Mouse (Mus musculus) spleen, adult 2 months (tissue): Measurements from ENCODE around the gene Camta1. TPM values are rescaled to one million over a fixed set of nuclear protein-coding genes. Genes with fewer than 3 reads are reported as not detected.

ENCODE experiments used
- DNase-seq, 2 experiments: peaks; one replicate each; pipeline versions ENCODE4 v3.0.0 to v3.0.0-alpha.2; 2012 to 2021; ENCODE audit warnings: low spot score in 2 of 2, low read depth in 1 of 2
- H3K27ac ChIP-seq: fragments of 200-500 bp; 2 replicates; pipeline ENCODE4 v1.5.1; 2012; ENCODE audit warnings: low read length, inconsistent platforms; ENCODE audit not compliant: insufficient read depth
- H3K27me3 ChIP-seq: fragments of 200-500 bp; 2 replicates; pipeline ENCODE4 v1.6.1; 2012; ENCODE audit warnings: mild to moderate bottlenecking, moderate library complexity, low read length, inconsistent platforms; ENCODE audit not compliant: control insufficient read depth, insufficient read depth
- H3K36me3 ChIP-seq: fragments of 200-500 bp; 2 replicates; pipeline ENCODE4 v1.6.1; 2012; ENCODE audit warnings: mild to moderate bottlenecking, low read length, inconsistent platforms; ENCODE audit not compliant: control insufficient read depth, insufficient read depth
- H3K4me1 ChIP-seq: fragments of 200-500 bp; 2 replicates; pipeline ENCODE4 v1.6.1; 2011; ENCODE audit warnings: inconsistent platforms; ENCODE audit not compliant: control insufficient read depth, insufficient read depth, insufficient read length
- H3K4me3 ChIP-seq: fragments of 200-500 bp; 2 replicates; pipeline ENCODE4 v1.5.1; 2011; ENCODE audit warnings: mild to moderate bottlenecking, inconsistent platforms; ENCODE audit not compliant: insufficient read depth, insufficient read length; ENCODE audit errors: extremely low read depth
- CTCF ChIP-seq: fragments of 200-500 bp; IDR thresholded peaks from 2 replicates; pipeline ENCODE4 v1.5.1; 2011; ENCODE audit warnings: mild to moderate bottlenecking, inconsistent platforms; ENCODE audit not compliant: insufficient read depth, insufficient read length, insufficient replicate concordance; ENCODE audit errors: extremely low read depth
- POLR2A ChIP-seq: fragments of 200-500 bp; IDR thresholded peaks from 2 replicates; pipeline ENCODE4 v1.6.1; 2011; ENCODE audit warnings: low read depth, low read length, inconsistent platforms
- WGBS: fragments of 180-500 bp; shearing (Covaris S2); methylation state at CpG from one replicate; pipeline ENCODE4 v1.1.7; 2018; 5-methylcytosine and 5-hydroxymethylcytosine counted together
- polyA plus RNA-seq: library from polyadenylated mRNA; depleted of rRNA; stranded (reverse); fragments of >200 nt; gene quantifications from 2 replicates; pipeline ENCODE4 v1.2.3, GENCODE M21; 2012

Camta1 gene
- polyA plus RNA-seq, 1 experiment = 7.7 TPM

DNA sequence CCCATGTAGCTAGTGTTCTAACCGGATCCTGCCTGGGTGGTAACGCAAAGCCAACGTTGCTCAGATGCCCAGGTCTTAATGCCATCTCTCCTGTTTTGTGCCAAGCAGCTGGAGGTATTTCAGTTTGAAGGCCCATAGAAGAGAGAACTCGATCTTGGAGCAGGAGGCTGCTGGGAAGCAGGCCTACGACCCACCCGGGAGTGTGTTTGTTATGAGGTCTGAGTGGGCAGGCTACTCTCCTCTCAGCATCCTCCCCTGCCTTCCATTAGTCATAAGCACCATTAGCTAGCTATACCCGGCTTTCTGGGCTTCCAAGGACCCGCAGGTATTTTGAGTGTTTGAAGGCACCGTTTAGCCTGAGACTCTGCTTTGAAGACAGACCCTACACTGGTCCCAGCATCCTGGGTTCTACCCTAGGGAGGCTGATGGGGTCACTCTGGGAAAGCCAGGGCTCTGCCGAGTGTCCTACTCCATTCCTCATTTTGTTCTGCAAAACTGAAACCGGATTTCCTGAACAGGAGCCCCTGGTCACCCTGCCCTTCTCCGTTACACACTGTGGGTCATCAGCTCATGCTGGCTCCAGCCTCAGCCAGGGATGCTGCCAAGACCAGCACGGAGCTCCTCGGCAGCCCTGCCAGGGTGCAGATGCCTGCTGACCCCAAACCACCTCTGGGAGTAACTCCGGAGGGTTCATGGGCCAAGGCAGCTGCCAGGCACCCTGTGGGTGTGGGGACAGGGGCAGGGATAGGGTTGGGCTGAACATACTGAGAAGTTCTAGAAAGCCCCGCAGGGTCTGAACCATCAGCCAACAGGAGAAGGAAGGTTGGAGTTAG is 731.7 kb downstream of the Camta1 start:
- no peak overlapping the region for H3K4me3 ChIP-seq
- no peaks in the 10 kb centered on the region; the same call in 1 of the 2 replicates for H3K27me3 ChIP-seq
- H3K4me1 ChIP-seq = no peaks in the 10 kb centered on the region
- no peak for DNase-seq
- H3K36me3 ChIP-seq = no peaks in the 10 kb centered on the region
- H3K27ac ChIP-seq = no peak overlapping the region
- TF ChIP-seq CTCF = no peak
- no peak for TF ChIP-seq POLR2A
- 74% methylated on average over 16 of the region's 16 CpGs for WGBS

DNA sequence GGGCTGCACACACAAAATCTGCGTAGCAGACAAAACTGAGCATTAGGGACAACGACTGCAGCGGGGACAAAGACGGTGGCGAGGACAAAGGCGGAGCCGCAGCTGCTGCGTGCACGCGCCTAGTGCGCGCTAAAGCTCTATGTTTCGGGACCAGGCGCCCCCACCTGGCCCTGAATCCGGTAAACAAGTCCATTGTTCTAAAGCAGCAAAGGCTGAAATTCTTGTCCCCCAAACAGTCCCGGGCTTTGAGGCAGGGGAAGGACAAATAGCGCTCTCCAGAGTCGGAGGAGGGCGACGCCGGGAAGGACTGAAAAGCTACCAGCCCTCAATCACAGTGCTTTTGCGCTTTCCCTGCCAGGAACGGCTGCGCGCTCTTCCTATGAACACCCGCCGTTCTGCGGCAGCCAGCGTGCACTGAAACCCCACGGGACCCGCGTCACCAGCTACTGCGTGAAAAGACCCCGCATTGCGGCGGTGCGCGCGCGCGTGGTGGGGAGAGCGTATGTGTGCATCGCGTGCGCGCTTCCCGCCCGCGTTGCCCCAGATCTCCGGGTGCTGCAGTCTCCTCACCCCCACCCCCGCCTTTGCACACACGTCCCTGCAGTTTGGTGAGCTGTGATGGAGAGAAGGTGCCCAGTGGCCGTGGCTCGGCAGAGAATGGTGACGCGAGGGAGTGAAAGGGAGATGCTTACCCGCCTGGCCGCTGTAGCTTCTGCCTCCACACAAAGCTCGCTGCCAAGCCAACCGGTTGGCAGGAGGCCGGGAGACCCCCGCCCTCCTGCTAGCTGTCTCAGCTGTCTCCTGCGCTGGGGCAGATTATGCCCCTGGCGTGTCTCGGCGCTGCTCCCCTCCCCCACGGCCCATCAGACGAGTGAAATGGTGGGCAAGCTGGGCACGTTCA is 732.8 kb downstream of the Camta1 start:
- Histone ChIP-seq H3K4me1 (no peaks in the 10 kb centered on the region), H3K27ac (no peak overlapping the region), H3K27me3 (no peaks in the 10 kb centered on the region; the same call in 1 of the 2 replicates), H3K4me3 (no peak overlapping the region), H3K36me3 (no peaks in the 10 kb centered on the region)
- 2% methylated on average over 69 of the region's 69 CpGs for WGBS
- DNase-seq = no peak
- TF ChIP-seq POLR2A (no peak), CTCF (no peak)

DNA sequence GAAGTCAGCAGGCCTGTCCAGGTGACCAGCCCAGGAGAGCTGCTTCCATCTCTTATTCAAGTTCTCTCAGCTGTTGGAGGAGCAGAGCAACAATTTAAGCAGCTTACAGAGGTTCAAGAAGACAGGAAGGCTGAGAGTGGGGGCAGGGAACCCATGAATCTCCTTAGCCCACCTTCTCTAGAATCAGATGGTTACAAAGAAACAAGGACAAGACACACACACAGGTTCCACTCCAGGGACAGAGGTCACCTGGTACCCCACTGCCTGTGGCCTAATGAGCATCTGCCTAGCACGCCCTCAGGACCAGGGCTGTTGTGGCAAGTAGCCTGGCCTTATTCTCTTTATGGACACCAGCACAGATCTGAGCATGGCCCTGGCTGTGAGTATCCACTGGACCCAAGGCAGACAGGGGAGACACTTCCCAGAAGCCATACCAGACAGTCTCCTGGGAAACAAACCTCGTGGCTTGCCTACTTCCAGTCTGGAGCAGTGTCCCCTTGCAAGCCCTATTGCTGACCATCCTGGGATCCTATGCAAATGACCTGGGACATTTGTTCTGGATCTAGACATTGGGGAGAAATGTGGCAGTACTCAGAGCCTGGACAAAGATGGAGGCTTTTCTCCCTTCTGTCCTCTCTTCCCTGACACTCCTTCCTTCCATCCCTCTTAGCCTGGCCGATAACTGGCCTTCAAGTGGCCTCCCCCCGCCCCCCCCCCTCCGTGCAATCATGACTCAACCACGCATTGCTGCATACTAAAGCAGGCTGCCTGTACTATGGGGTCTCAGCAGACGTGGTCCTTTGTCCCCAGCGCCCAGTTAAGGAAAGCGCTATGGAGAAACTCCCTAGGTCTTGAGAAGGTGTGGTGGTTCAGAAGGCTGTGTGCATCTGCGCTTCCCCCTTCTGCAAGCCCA is 733.8 kb downstream of the Camta1 start:
- DNase-seq = no peak
- 17% methylated on average over 10 of the region's 10 CpGs for WGBS
- Histone ChIP-seq H3K36me3 (no peaks in the 10 kb centered on the region), H3K27me3 (no peaks in the 10 kb centered on the region; the same call in 1 of the 2 replicates), H3K4me3 (no peak overlapping the region), H3K27ac (no peak overlapping the region), H3K4me1 (no peaks in the 10 kb centered on the region)
- TF ChIP-seq CTCF (no peak), POLR2A (no peak)

DNA sequence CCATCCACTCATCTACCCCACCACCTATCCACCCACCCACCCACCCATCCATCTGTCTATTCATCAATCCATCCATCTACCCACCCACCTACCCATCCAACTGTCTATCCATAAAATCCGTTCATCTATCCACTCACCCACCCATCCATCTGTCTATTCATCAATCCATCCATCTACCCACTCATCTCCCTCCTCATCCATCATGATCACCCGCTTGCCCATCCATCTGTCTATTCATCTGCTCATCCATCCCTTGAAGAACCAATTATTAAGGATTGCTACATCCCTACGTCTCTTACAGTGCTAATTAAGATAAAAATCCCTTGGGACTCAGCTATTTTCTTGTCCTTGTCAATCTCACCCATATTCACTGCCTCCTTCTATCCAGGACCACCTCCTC is 742.8 kb downstream of the Camta1 start:
- H3K36me3 ChIP-seq = no peaks in the 10 kb centered on the region
- H3K27ac ChIP-seq = no peak overlapping the region
- TF ChIP-seq POLR2A (no peak), CTCF (no peak)
- H3K4me1 ChIP-seq = no peaks in the 10 kb centered on the region
- no peak overlapping the region for H3K4me3 ChIP-seq
- WGBS = 78% methylated on average over 3 of the region's 3 CpGs
- no peak for DNase-seq
- H3K27me3 ChIP-seq = no peaks in the 10 kb centered on the region

DNA sequence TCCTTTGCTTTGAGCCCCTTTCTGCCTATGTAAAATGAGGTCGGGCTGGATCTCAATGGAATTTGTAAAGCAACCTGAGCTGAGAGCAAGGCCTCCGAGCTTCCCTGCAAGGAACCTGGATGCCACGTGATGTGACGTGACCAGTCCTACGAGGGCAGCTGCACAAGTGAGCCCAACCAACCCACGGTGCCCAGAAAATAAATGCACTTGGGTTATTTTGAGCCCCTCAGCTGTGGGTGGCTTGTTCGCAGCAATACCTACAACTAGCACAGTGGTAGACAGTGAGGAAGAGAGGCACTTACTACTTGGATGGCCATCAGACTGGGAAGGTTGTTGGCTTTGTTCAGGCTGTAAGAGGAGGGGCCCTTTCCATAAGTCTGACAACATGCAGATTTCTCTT is 747.1 kb downstream of the Camta1 start:
- no peak overlapping the region for H3K27ac ChIP-seq
- WGBS = 85% methylated on average over 7 of the region's 7 CpGs
- TF ChIP-seq POLR2A = no peak
- TF ChIP-seq CTCF = no peak
- no peak overlapping the region for H3K4me3 ChIP-seq
- no peaks in the 10 kb centered on the region for H3K4me1 ChIP-seq
- DNase-seq = no peak
- H3K36me3 ChIP-seq = no peaks in the 10 kb centered on the region
- no peaks in the 10 kb centered on the region for H3K27me3 ChIP-seq

DNA sequence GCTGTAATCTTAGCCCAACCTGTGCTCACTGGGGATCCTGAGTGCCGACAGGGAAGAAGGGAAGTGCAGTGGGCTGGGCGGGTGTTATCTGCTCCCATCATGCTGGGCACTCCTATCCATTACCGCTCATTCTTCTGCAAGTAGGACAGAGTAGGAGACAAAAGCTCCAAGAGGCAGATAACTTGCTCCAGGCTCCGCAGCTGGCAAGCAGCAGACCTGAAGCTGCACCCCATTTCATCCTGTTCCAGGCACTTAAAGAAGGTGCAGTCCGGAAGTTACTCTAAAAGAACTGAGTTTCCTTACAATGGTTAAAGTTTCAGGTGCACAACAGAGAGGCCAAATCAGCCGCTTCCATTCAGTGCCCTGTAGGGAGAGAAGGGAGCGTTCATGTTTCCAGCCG is 750.5 kb downstream of the Camta1 start:
- WGBS = 57% methylated on average over 8 of the region's 8 CpGs
- H3K4me1 ChIP-seq = peaks cover 9% of the 10 kb centered on the region
- no peak overlapping the region for H3K27ac ChIP-seq
- H3K27me3 ChIP-seq = peaks cover 17% of the 10 kb centered on the region
- TF ChIP-seq CTCF (no peak), POLR2A (no peak)
- DNase-seq = no peak
- no peaks in the 10 kb centered on the region for H3K36me3 ChIP-seq
- no peak overlapping the region for H3K4me3 ChIP-seq
